In genomic region chrX:166316552-166317375, GRCm38 (mm10) we compare ENCODE assay signal across 10 mouse cellular contexts.
DNase-seq lines count a peak whose midpoint lies in the region; ATAC-seq and TF ChIP-seq lines count a peak whose summit lies in the region.
"Had no signal": no experiment of that assay in that cellular context is flagged by ENCODE, and none has a peak within 500 bp of the region (broad histone marks: within the 10 kb centered on the region; RNA-seq: fewer than 3 reads in every experiment).

No protein-coding gene starts in this region.

- H3K36me3 ChIP-seq in CH12.LX (replicated peaks in 1 of 2; ENCODE audit: control insufficient read depth in 1 of 2, insufficient read depth in 1 of 2, low read length in 1 of 2) = no peaks in the 10 kb centered on the region
- H3K36me3 ChIP-seq in hindbrain, embryonic 15.5 days = no peaks in the 10 kb centered on the region
- no peaks in the 10 kb centered on the region for H3K36me3 ChIP-seq in midbrain, embryonic 16.5 days (ENCODE audit: control insufficient read depth, insufficient read depth, low read length)
- H3K36me3 ChIP-seq in stomach, postnatal 0 days (ENCODE audit: control insufficient read depth, insufficient read depth, low read length) = no peaks in the 10 kb centered on the region

- no peak overlapping the region for H3K4me2 ChIP-seq in CH12.LX (ENCODE audit: insufficient read depth, low read depth, poor library complexity, severe bottlenecking)
- no peak overlapping the region for H3K4me2 ChIP-seq in hindbrain, embryonic 15.5 days
- peak overlapping the region; percentile 12; the same call in 1 of the 2 replicates for H3K4me2 ChIP-seq in midbrain, embryonic 16.5 days (ENCODE audit: low read length)
- H3K4me2 ChIP-seq in stomach, postnatal 0 days (replicated peaks; ENCODE audit: low read depth) = no peak overlapping the region
- H3K4me2 ChIP-seq: liver, embryonic 11.5 days had no signal

- H3K27me3 ChIP-seq in CH12.LX (replicated peaks) = no peaks in the 10 kb centered on the region
- H3K27me3 ChIP-seq in hindbrain, embryonic 15.5 days = 0 out of 2 replicates have a peak, but pooled peaks cover 2% of the 10 kb centered on the region
- H3K27me3 ChIP-seq in midbrain, embryonic 16.5 days (ENCODE audit: control insufficient read depth, insufficient read depth, low read depth, low read length) = 0 out of 2 replicates have a peak, but pooled peaks cover 8% of the 10 kb centered on the region
- H3K27me3 ChIP-seq in stomach, postnatal 0 days (ENCODE audit: control insufficient read depth, insufficient read depth, low read length) = no peaks in the 10 kb centered on the region

- H3K4me3 ChIP-seq in CH12.LX (replicated peaks in 1 of 3; ENCODE audit: low read depth in 2 of 3, low read length in 2 of 3, poor library complexity in 1 of 3) = no peak overlapping the region
- H3K4me3 ChIP-seq in hindbrain, embryonic 15.5 days = no peak overlapping the region
- no peak overlapping the region for H3K4me3 ChIP-seq in midbrain, embryonic 16.5 days (ENCODE audit: low read depth, low read length)
- no peak overlapping the region for H3K4me3 ChIP-seq in stomach, postnatal 0 days (ENCODE audit: low read depth, low read length)

- peak; percentile 80 for DNase-seq in 3T3-L1 (ENCODE audit: low read depth, low spot score)
- peak; percentile 58 for DNase-seq in CH12.LX (ENCODE audit: extremely low read depth)
- no peak for DNase-seq in stomach, postnatal 0 days (ENCODE audit: low spot score)
- no peak for DNase-seq in ovary, postnatal 36 days (ENCODE audit: low spot score)
- DNase-seq in heart, adult 11 months = no peak
- DNase-seq: gastrocnemius, postnatal 14 days had no signal

- peaks cover 2 to 16% of the 10 kb centered on the region in 2 experiments; a peak in 2 of 4 replicates for H3K4me1 ChIP-seq in CH12.LX (ENCODE audit: control insufficient read depth in 1 of 2, insufficient read depth in 2 of 2)
- H3K4me1 ChIP-seq in hindbrain, embryonic 15.5 days (replicated peaks) = 0 out of 2 replicates have a peak, but pooled peaks cover 9% of the 10 kb centered on the region
- peaks cover 3% of the 10 kb centered on the region for H3K4me1 ChIP-seq in midbrain, embryonic 16.5 days (ENCODE audit: control insufficient read depth, insufficient read depth, low read length)
- H3K4me1 ChIP-seq in stomach, postnatal 0 days (replicated peaks; ENCODE audit: control insufficient read depth, insufficient read depth) = no peaks in the 10 kb centered on the region

- TF ChIP-seq RAD21 in CH12.LX (IDR thresholded peaks at IDR 0.05; ENCODE audit: low read depth, low read length) = no peak

- H3K27ac ChIP-seq in CH12.LX (ENCODE audit: insufficient read depth, low read depth) = no peak overlapping the region
- peak overlapping the region; percentile 74 for H3K27ac ChIP-seq in hindbrain, embryonic 15.5 days (replicated peaks)
- peak overlapping the region; percentile 68 for H3K27ac ChIP-seq in midbrain, embryonic 16.5 days (ENCODE audit: low read length)
- H3K27ac ChIP-seq in stomach, postnatal 0 days (replicated peaks) = no peak overlapping the region

- no peak overlapping the region for H3K9ac ChIP-seq in CH12.LX (ENCODE audit: insufficient read depth, low read depth)
- no peak overlapping the region for H3K9ac ChIP-seq in hindbrain, embryonic 15.5 days
- 0 out of 2 replicates have a peak overlapping the region, but pooled peaks have one; percentile 10 for H3K9ac ChIP-seq in midbrain, embryonic 16.5 days (ENCODE audit: low read depth, low read length)
- H3K9ac ChIP-seq in stomach, postnatal 0 days (ENCODE audit: low read length) = no peak overlapping the region

- peak; percentile 74 for ATAC-seq in hindbrain, embryonic 15.5 days (ENCODE audit: low FRiP score, low read depth)
- peak; percentile 87 for ATAC-seq in midbrain, embryonic 16.5 days
- ATAC-seq in erythroid progenitor cell, adult 5-6 weeks (replicated peaks; ENCODE audit: low FRiP score, poor library complexity, severe bottlenecking) = no peak
- no peak for ATAC-seq in stomach, postnatal 0 days (ENCODE audit: low FRiP score, low TSS enrichment)

- TF ChIP-seq POLR2A in CH12.LX (IDR thresholded peaks at IDR 0.05; ENCODE audit: low read depth, low read length) = no peak

- dilution Hi-C loops in CH12.LX (cut with MboI; ENCODE audit: extremely low pct_ligation_motif_present, extremely low pct_unique_long_range_greater_than_20kb, low sequenced_read_pairs) = no loop called here

- no peak for TF ChIP-seq CTCF in CH12.LX (conservative IDR thresholded peaks at IDR 0.05 in 1 of 2, IDR thresholded peaks at IDR 0.05 in 1 of 2; ENCODE audit: low read depth in 2 of 2, low read length in 2 of 2)
- no peak for TF ChIP-seq CTCF in stomach, postnatal 0 days (IDR thresholded peaks at IDR 0.05; ENCODE audit: low read depth)

- TF ChIP-seq EP300 in CH12.LX (IDR thresholded peaks at IDR 0.05; ENCODE audit: low read length) = peak; percentile 34; the same call in 1 of the 2 replicates
- TF ChIP-seq EP300 in stomach, postnatal 0 days (optimal IDR thresholded peaks at IDR 0.05) = no peak

- in situ Hi-C loops in CH12.LX (cut with MboI; ENCODE audit: low pct_ligation_motif_present, low pct_unique_long_range_greater_than_20kb, low sequenced_read_pairs) = loop anchor here (25.0 kb wide), 1 partner anchor 321 kb away; no protein-coding TSS in a partner anchor

- 36% methylated on average over 7 of the region's 7 CpGs for WGBS in hindbrain, embryonic 15.5 days
- WGBS in midbrain, embryonic 16.5 days = 23% methylated on average over 7 of the region's 7 CpGs
- WGBS in stomach, postnatal 0 days = 59% methylated on average over 7 of the region's 7 CpGs

- no peaks in the 10 kb centered on the region for H3K9me3 ChIP-seq in CH12.LX (replicated peaks; ENCODE audit: low read length)
- H3K9me3 ChIP-seq in hindbrain, embryonic 15.5 days = no peaks in the 10 kb centered on the region
- H3K9me3 ChIP-seq in midbrain, embryonic 16.5 days (replicated peaks; ENCODE audit: control insufficient read depth, low read length, poor library complexity, severe bottlenecking) = no peaks in the 10 kb centered on the region
- H3K9me3 ChIP-seq in stomach, postnatal 0 days (ENCODE audit: control insufficient read depth, low read length) = no peaks in the 10 kb centered on the region

- no peaks in the 10 kb centered on the region for H3K79me2 ChIP-seq in CH12.LX (replicated peaks; ENCODE audit: control insufficient read depth, extremely low read depth, insufficient read depth, poor library complexity, severe bottlenecking)

TF ChIP-seq in CH12.LX, 34 proteins besides CTCF, POLR2A, EP300 and RAD21:
- no peak for TF ChIP-seq KAT2A (IDR thresholded peaks at IDR 0.05; ENCODE audit: insufficient replicate concordance, low read length)
- TF ChIP-seq GABPA (IDR thresholded peaks at IDR 0.05; ENCODE audit: insufficient replicate concordance, low read depth, low read length) = no peak
- no peak for TF ChIP-seq ZKSCAN1 (IDR thresholded peaks at IDR 0.05; ENCODE audit: borderline replicate concordance, low read depth, low read length)
- TF ChIP-seq ZNF384 (IDR thresholded peaks at IDR 0.05; ENCODE audit: low read depth, low read length) = no peak
- no peak for TF ChIP-seq CHD1 (IDR thresholded peaks at IDR 0.05; ENCODE audit: low read depth, low read length)
- TF ChIP-seq JUND (conservative IDR thresholded peaks at IDR 0.05; ENCODE audit: low read depth, low read length) = no peak
- no peak for TF ChIP-seq ELF1 (IDR thresholded peaks at IDR 0.05; ENCODE audit: low read depth, low read length)
- no peak for TF ChIP-seq JUN (IDR thresholded peaks at IDR 0.05; ENCODE audit: insufficient read depth, low read depth, low read length)
- TF ChIP-seq BHLHE40 (IDR thresholded peaks at IDR 0.05; ENCODE audit: low read depth, low read length) = no peak
- TF ChIP-seq TCF12 (IDR thresholded peaks at IDR 0.05; ENCODE audit: low read depth, low read length) = no peak
- TF ChIP-seq RCOR1 (conservative IDR thresholded peaks at IDR 0.05; ENCODE audit: low read depth, low read length) = no peak
- no peak for TF ChIP-seq NRF1 (IDR thresholded peaks at IDR 0.05; ENCODE audit: low read depth, low read length)
- TF ChIP-seq PAX5 (IDR thresholded peaks at IDR 0.05; ENCODE audit: low read length) = no peak
- TF ChIP-seq MXI1 (IDR thresholded peaks at IDR 0.05; ENCODE audit: low read depth, low read length) = no peak

Comparison
In these comparisons a context has a peak if more than half of its experiments do, and no peak if none do; other contexts are left out.
1. DNase-seq: peak in 3T3-L1 (single experiment) and CH12.LX (single experiment); none in stomach, postnatal 0 days (single experiment), ovary, postnatal 36 days (single experiment) and heart, adult 11 months (single experiment).
2. H3K27ac ChIP-seq: peak in hindbrain, embryonic 15.5 days (single experiment) and midbrain, embryonic 16.5 days (single experiment); none in CH12.LX (single experiment) and stomach, postnatal 0 days (single experiment).
3. ATAC-seq: peak in hindbrain, embryonic 15.5 days (single experiment) and midbrain, embryonic 16.5 days (single experiment); none in erythroid progenitor cell, adult 5-6 weeks (single experiment) and stomach, postnatal 0 days (single experiment).